Mouse (Mus musculus): ENCODE measurements around the gene Tmem184a.

Gene Tmem184a

GRCm38 (mm10) chr5:139815964-139816363 is 3.8 kb downstream of the Tmem184a start:
- ATAC-seq (ENCODE audit: insufficient number of reproducible peaks, low FRiP score, low TSS enrichment) = no peak

DNA sequence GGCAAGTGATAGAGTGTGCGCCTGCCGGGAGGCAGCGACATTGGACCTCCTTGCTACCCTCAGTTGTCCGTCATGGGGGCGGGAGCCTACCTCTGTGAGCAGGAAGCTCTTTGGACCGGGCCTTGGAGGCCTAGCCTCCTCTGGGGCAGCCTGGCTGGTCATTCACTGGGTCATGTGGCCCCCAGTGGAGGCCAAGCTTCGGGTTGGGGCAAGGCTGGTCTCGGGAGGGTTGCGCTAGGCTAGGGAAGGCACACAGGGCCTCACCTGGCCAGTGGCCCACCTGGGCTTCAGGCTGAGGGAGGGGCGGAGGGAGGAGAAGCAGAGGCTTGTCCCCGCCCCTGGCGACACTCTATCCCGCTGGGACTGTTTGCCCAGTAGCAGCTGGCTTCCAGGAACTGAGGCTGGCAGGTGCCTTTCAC is 5.7 kb downstream of the Tmem184a start:
- ATAC-seq (ENCODE audit: insufficient number of reproducible peaks, low FRiP score, low TSS enrichment) = no peak

GRCm38 (mm10) chr5:139813126-139813490 is 6.6 kb downstream of the Tmem184a start:
- no peak for ATAC-seq (ENCODE audit: insufficient number of reproducible peaks, low FRiP score, low TSS enrichment)

GRCm38 (mm10) chr5:139812398-139813125 is 7.2 kb downstream of the Tmem184a start:
- no peak for ATAC-seq (ENCODE audit: insufficient number of reproducible peaks, low FRiP score, low TSS enrichment)

DNA sequence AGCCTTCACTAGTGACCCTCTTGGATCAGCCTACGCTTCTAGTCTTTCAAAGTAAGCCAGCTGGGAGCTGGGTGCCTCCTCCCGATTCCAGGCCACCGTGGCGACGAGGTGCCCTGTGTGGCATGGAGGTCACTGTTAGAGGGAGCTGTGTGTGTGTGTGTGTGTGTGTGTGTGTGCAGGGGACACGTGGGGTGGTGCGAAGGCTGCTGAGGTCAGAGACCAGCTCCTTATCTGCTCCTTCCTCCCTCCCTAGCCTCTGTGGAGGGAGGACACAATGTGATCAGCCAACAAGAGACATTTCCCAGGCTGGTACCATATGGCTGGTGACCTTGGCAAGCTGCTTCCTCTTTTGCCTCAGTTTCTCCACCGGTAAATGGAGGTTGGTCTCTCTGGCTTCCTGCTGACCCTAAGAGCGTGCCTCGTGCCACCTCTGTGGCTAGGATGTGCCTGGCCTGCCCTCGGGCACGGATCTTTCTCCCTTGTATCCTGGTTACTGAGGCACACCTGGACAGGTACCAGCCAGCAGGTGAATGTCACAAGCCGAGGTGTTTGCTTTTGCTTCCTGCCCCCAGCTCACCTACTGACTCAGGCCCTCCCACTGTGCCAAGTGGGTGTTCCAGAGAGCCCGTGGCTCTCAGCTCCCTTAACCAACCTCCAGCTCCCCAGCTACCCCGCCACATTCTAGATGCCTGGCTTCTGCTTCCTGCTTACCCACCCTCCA is 7.9 kb downstream of the Tmem184a start:
- no peak for ATAC-seq (ENCODE audit: insufficient number of reproducible peaks, low FRiP score, low TSS enrichment)

DNA sequence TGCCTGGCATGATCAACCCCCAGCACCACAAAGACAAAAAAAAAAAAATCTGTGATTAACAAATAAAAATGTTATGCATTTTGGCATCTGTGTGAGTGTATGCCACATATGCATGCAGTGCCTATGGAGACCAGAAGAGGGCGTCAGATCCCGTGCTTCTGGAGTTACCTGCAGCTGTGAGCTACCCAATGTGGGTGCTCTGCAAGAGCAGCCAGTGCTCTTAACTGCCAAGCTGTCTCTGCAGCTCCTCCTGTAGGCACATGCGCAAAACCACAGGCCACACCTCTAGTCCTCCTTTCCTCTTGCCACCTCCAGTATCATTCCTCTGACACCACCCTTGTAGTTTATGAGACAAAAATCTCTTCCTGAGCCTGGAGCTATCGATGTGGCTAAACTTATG is 10.3 kb downstream of the Tmem184a start:
- no peak for ATAC-seq (ENCODE audit: insufficient number of reproducible peaks, low FRiP score, low TSS enrichment)

GRCm38 (mm10) chr5:139805924-139806323 is 13.8 kb downstream of the Tmem184a start:
- no peak for ATAC-seq (ENCODE audit: insufficient number of reproducible peaks, low FRiP score, low TSS enrichment)

DNA sequence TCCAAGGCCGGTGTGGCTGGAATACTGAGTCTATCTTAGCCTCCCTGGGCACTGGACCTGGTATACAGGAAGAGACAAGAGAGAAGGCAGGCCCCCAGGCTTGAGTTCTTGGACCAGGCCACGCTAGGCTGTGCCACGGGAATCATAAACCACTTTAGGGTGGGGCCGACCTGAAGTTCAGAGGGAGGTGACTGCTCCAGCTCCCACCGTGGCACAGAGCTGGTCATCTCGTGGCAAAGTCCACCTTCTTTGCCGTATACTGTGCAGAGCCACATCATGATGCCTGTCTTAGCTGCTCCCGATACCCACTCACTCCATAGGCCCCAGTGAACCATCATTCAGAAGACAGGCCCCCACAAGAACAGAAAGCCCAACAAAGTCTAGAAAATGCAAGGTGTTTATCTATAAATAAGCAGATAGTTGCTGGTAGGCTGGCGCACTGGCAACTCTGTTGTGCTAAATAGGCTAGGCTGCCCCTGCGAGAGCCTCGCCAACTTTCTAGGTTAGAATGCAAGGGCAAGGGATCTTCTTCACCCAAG is 15.1 kb downstream of the Tmem184a start:
- no peak for ATAC-seq (ENCODE audit: insufficient number of reproducible peaks, low FRiP score, low TSS enrichment)

GRCm38 (mm10) chr5:139804107-139804551 is 15.6 kb downstream of the Tmem184a start:
- ATAC-seq (ENCODE audit: insufficient number of reproducible peaks, low FRiP score, low TSS enrichment) = no peak

- no peak for ATAC-seq (ENCODE audit: insufficient number of reproducible peaks, low FRiP score, low TSS enrichment)
Measured at GRCm38 (mm10) chr5:139803601-139804102, 16.1 kb downstream of the Tmem184a start.

- ATAC-seq (ENCODE audit: insufficient number of reproducible peaks, low FRiP score, low TSS enrichment) = no peak
Measured at GRCm38 (mm10) chr5:139803165-139803564, 16.6 kb downstream of the Tmem184a start.

- no peak for ATAC-seq (ENCODE audit: insufficient number of reproducible peaks, low FRiP score, low TSS enrichment)
Measured at GRCm38 (mm10) chr5:139801880-139802279, 17.8 kb downstream of the Tmem184a start.

DNA sequence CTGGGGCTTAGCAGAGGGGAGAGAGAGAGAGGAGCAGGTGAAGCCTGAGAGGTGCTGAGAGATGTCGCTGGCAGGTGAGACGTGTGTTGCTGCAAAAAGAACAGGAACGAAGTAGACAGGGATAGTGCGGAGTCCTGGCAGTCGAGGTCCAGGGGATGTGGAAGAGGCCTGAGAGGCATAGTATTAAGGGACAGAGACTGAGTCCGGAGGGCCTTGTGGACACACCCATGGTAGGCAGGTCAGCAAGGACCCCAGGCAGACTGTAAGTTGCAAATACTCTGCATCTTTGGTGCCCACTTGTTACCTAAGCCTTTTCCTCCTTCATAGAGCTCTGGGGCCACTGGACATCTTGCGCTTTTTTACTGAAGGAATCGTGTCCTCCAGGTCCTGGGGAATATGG is 18.5 kb downstream of the Tmem184a start:
- ATAC-seq (ENCODE audit: insufficient number of reproducible peaks, low FRiP score, low TSS enrichment) = no peak

DNA sequence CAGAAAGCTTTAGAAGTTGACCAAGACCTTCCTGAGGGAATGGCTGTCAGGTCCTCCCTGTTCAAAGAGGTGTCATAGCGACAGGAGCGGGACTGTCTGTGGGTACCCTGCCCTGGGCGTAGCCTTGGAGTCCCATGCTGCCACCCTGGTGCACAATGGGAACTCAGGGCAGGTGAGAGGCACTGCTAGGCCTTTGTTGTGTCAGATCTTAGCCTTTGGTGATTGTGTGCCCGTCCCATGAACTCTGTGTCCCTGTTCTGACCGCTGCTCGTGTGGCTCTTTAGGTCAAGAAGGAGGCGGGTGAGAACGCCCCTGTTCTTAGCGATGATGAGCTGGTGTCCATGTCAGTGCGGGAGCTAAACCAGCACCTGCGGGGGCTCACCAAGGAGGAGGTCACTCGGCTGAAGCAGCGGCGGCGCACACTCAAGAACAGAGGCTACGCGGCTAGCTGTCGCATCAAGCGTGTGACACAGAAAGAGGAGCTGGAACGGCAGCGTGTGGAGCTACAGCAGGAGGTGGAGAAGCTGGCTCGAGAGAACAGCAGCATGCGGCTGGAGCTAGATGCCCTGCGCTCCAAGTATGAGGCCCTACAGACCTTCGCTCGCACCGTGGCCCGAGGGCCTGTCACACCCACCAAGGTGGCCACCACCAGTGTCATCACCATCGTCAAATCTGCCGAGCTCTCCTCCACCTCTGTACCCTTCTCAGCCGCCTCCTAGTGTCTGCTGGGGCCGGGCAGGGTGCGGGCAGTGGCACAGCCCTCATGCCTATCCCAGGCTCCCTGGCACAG is 19.7 kb downstream of the Tmem184a start:
- no peak for ATAC-seq (ENCODE audit: insufficient number of reproducible peaks, low FRiP score, low TSS enrichment)

GRCm38 (mm10) chr5:139799041-139799440 is 20.7 kb downstream of the Tmem184a start:
- no peak for ATAC-seq (ENCODE audit: insufficient number of reproducible peaks, low FRiP score, low TSS enrichment)

DNA sequence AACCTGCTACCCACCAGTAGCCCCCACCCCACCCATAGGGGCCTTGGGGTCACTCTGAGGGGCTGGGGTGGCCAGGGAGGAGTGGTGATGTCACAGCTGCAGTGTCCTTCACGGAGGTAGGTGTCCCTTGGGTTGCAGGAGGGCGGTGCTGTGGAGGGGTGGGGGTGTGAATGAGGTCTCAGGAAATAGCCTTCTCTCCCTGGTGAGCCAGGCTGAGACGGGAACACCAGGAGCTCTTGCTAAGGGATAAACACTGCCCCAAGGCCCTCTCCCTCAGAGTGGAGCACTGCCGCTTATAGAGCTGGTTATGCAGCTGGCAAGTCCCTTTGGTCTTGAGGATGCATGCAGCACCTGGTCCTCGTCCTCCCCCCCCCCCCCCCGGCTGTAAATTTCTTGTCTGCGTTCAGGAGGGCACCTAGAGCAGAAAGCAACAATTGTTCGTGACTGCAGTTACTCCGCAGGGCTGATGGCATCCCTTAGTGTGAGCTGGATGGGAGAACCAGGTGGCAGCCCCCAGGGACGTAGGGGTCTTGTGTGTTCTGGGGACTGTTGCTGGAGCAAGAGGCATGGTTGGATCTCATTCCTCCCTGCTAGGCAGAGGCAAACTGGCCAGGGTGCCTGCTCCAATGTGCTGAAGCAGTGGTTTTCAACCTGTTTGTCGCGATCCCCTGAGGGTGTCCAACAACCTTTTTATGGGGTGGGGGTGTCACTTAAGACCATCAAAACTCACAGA is 21.4 kb downstream of the Tmem184a start:
- ATAC-seq (ENCODE audit: insufficient number of reproducible peaks, low FRiP score, low TSS enrichment) = no peak

- ATAC-seq (ENCODE audit: insufficient number of reproducible peaks, low FRiP score, low TSS enrichment) = no peak
Measured at GRCm38 (mm10) chr5:139797473-139798167, 22.1 kb downstream of the Tmem184a start.

DNA sequence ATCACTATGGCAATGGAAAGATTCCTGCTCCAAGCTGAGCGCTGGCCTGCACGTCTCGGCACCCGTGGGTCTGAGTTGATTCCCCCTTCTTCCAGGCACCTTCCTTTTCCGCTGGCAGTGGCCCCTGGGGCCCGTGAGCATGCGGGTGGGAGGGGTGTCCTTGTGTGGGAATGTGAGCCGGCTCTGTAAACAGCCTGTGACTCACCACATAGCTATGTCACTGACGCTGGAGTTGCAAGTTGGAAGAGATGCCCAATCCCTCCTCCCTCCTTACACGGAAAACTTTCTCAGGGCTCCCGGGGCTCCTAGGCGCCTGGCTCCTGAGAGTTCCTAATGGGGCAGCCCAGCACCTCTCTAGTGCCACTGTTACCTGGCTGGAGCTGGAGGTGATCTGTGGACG is 22.8 kb downstream of the Tmem184a start:
- ATAC-seq (ENCODE audit: insufficient number of reproducible peaks, low FRiP score, low TSS enrichment) = no peak

- ATAC-seq (ENCODE audit: insufficient number of reproducible peaks, low FRiP score, low TSS enrichment) = no peak
Measured at GRCm38 (mm10) chr5:139796001-139796620, 23.6 kb downstream of the Tmem184a start.
